Mouse (Mus musculus) Muller cell, postnatal 12 days (primary cell): ENCODE results near the gene Crabp2.
A peak's percentile ranks its signal among the peaks of the same experiment; 100 is the strongest.

Experiments used
- DNase-seq: peaks from one replicate; pipeline ENCODE4 v3.0.0-alpha.2; 2015; ENCODE audit errors: inconsistent ontology term

The Crabp2 gene

GRCm38 (mm10) chr3:87927452-87927851 lies 21.0 kb upstream of the Crabp2 start:
- no peak for DNase-seq

- DNase-seq, result no peak
Measured at GRCm38 (mm10) chr3:87929341-87930077, 19.0 kb upstream of the Crabp2 start.

GRCm38 (mm10) chr3:87930078-87930795 lies 18.2 kb upstream of the Crabp2 start, which contains the start of the genes Isg20l2 and Rrnad1:
Gene Isg20l2, plus strand, starts transcription at chr3:87930314.
Gene Rrnad1, minus strand, starts transcription at chr3:87930717.
- DNase-seq, result peak; percentile 96

- DNase-seq, result no peak
Measured at GRCm38 (mm10) chr3:87934026-87934425, 14.4 kb upstream of the Crabp2 start.

DNA sequence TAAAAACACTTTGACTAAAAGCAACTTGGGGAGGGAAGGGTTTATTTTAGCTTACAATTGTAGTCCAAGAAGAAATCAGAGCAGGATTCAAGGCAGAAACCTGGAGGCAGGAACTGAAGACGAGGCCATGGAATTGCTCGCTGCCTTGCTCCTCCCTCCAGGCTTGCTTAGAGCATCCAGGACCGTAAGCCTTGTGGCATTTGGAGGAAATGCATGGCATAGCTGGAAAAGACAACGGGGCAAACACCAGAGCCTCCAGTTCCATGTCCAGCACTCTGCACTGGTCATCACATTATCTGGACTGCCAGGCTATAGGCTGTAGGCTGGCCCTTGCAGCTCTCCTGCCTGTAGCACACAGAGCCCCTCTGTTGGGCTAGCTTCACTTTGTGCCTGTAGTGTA lies 14.0 kb upstream of the Crabp2 start:
- no peak for DNase-seq

GRCm38 (mm10) chr3:87935201-87935600 lies 13.3 kb upstream of the Crabp2 start:
- no peak for DNase-seq

DNA sequence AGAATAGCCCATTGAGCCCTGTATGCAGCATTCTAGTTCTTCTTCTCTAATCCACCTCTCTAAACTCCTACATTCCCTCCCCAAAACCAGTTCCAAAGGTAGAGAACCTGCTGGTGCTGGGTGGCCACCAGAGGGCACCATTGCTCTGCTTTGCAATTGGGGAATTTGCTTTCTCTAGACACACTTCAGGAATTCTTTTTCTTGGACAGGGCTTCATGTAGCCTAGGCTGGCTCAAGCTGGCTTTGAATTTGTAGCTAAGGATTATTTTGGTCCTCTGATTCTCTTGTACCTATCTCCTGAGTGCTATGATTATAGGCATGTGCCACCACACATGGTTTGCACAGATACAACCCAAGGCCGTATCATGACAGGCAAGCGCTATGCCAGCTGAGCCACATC lies 12.7 kb upstream of the Crabp2 start:
- peak; percentile 80 for DNase-seq

GRCm38 (mm10) chr3:87940611-87941010 lies 7.9 kb upstream of the Crabp2 start:
- DNase-seq, result no peak

DNA sequence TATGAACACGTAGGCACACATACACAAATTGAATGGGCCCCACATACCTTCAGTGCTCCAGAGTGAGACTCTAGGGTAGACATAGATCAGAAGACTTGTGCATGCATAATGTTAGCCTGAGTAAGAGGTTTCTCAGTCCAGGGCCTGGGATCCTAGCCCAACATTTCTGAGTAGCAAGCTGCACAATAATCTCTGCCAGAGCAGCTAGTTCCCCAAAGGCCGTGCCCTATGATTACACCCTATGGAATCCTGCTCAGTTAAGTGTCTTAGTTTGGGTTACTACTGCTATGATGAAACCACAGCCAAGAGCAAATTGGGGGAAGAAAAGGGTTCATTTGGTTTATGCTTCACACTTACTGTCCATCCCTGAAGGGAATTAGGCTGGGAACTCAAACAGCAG lies 6.0 kb upstream of the Crabp2 start:
- DNase-seq, result peak; percentile 68

DNA sequence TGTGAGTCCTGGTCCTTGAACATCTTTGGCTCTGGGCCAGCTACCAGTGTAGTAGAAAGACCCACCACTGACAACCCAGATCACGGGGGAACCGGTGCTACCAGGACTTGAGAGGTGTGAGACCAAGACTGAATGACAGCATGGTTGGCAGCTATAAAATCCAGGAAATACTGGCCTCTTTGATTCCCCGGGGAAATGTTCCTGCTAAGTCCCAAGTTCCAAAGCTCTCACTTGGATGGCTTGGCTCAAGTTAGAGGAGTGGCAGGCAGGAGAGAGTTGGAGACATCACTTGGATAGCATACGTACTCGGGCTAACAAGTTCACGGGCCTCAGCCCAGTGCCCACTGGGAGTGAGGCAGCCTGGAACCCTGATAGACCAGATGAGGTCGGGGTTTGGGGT lies 4.9 kb upstream of the Crabp2 start:
- DNase-seq, result no peak

DNA sequence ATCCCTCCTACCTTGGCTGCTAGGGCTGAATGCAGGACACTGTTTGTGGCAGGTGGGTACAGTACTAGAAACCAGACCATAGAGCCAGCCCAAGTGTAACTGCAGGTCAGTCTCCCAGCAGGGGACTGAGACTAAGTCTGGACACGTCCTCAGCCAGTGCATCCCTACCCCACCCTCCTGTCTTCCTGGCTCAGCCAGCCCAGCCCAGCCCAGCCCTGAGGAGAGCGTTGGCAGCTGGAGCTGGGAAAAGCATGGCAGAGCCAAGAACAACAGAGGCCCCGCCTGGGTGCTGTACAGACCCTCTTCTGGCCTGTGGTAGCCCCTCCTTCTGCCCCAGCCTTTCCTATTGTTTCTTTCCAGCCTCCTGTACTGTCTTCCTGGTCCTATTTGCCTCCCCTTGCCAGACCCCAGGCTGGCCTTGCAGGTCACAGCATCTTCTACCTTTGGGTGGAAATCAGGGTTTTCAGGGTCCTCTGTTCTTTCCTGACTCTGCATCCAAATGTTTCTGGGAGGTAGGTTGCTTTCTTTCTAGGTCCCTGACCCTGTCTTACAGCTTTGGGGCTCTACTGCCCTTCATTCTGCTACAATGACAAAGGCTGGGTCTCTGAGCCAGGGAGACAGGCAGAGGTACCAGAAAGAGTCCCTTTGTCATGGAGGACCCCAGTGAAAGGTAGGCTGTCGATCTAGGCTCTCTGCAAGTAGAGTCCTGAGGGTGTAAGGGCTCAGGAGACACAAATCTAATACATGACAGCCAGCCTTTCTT lies 3.4 kb upstream of the Crabp2 start:
- DNase-seq, result peak; percentile 37

- no peak for DNase-seq
Measured at GRCm38 (mm10) chr3:87945781-87946540, 2.5 kb upstream of the Crabp2 start.

DNA sequence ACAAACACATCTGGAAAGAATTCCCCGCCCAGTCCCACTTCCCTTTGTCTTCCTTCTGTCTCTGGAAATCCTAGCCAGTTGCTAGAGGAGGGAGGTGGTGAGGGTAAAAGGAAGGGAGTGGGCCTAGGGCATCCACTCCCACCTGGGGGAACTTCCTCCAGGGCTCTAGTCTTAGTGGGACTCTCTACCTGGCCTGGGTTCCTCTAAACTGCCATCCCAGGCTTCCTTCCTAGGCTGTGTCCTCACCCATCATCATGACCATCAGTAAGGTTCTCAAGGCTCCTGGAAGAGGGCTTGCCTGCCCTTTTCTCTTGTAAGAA lies 2.0 kb upstream of the Crabp2 start:
- no peak for DNase-seq

DNA sequence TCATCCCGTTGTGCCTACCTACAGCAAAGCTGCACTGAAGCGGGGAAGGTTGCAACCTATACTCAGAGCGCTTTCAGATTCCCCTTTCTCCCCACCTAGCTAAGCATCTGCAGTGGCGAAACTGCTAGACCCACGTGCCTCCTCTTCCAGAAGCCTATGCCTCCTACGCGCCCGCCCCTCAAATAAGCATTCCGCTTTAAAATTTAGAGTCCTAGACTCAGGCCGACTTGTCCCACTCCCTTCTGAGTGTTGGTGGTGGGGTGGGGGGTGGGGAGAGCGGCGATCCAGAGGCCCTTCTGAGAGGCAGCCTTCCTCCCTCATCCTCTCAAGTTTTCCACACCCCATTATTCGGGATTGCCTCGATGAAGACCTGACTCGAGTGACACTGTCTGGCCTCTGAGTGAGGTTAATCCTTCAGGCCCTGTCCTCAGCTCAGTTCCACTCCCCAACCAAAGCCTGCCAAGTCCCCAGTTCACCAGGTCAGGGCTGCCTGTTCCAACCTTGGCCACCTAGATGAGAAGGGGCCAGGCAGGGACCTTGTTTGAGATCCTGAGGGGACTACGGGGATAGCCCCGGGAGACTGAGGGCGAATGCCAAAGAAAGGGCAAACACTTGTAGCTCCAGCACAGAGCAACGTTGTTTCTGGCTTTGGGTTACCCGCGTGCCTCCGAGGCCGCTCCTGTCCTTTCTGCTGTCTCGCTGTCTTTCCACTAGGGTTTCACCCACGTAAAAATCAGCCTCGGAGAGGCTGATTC lies 1.2 kb upstream of the Crabp2 start:
- no peak for DNase-seq

DNA sequence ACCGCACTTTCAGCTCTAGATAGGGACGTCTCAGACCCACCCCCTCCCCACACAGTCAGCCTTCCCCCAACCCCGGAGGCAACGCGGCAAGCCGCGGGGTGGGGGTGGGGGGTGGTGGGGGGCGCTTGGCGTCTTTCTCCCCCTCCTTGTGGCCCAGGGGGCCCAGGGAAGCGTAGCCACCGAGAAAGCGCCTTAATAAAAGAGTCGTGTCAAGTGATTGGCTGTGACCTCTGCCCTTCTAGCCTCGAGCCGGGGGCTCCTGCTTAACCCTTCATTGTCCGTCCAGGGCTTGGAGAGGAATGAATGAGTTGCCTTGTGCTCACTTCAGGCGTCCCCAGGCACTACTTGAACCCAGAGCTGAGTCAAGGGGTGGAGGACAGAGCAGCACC lies 661 bp upstream of the Crabp2 start:
- DNase-seq, result no peak

GRCm38 (mm10) chr3:87949266-87949954 lies 944 bp downstream of the Crabp2 start:
- no peak for DNase-seq

DNA sequence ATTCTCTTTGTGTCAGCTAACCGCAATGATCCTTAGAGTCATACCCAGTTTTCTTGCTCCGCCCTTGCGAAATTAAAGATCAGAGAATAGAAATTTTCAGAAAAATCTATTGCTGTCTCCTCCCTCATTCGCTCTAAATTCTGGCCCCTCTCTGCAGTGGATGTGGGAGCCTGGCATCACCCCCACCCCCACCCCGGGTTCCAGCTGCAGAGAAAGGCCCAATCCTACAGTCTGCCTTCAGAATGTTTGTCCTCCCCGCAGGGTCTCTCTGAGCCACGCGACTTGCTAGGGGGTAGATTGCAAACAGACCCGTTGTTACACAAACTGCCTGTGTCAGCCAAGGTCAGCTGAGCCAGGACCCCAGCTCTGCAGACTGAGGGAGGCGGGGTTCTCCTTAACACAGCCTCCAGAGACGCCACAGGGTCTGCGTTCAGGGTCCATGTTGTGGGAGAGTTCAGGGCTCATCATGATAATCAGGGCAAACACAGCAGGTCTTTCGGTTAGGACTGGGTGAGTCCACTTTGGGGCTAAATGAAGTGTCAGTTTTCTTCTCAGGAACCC lies 1.6 kb downstream of the Crabp2 start:
- DNase-seq, result no peak

DNA sequence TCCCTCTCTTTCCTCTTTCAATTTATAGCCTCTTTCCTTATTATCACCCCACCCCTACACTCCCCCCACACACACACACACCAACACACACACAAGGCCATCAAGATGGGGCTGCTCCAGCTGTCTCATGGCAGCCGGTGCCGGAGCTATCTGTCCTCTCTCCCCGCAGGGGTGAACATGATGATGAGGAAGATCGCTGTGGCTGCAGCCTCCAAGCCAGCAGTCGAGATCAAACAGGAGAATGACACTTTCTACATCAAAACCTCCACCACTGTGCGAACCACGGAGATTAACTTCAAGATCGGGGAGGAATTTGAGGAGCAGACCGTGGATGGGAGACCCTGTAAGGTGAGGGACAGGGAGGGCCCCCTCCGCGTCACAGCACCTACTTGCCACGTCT lies 3.5 kb downstream of the Crabp2 start:
- DNase-seq, result no peak

DNA sequence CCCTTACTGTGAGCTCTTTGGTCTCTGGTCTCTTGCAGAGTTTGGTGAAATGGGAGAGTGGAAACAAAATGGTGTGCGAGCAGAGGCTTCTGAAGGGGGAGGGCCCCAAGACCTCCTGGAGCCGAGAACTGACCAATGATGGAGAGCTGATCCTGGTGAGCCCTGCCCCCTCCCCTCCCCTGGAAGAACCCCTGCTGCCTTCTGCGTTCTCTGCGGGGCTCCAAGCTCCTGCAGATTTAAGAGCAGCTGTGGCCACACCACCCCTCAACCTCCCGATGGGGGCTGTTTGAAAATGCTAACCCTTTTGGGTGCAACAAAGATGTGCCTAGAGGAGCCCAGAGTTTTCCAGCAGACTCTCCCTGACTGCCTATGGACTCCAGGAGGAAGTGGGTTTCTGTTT lies 4.0 kb downstream of the Crabp2 start:
- no peak for DNase-seq

DNA sequence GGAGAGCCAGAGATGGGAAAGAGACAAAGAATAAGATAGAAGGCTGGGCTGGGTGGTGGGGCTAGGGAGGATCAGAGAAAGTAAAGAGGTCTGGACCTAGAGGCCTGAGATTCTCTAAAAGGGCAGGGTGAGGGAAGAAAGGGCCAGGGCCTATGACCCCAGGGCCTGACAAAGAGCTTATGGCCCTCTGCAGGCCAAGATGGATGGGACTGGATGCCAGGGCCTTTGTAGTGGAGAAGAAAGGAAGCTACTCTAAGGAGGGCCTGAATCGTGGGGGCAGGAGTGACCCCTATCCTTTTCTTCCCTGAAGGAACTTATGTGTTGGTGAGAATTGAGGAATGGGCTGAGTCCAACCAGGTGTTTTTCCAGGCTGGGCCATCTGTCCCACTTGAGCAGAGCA lies 9.6 kb downstream of the Crabp2 start:
- DNase-seq, result no peak
